In genomic region chr11:45795731-45796130, GRCm38 (mm10) we compare ENCODE assay signal across 9 mouse cellular contexts. TPM values are rescaled to one million over a fixed set of nuclear protein-coding genes. Genes with fewer than 3 reads are reported as not detected.
DNase-seq lines count a peak whose midpoint lies in the region; ATAC-seq and TF ChIP-seq lines count a peak whose summit lies in the region.
"Had no signal": no experiment of that assay in that cellular context is flagged by ENCODE, and none has a peak within 500 bp of the region (broad histone marks: within the 10 kb centered on the region; RNA-seq: fewer than 3 reads in every experiment).

No protein-coding gene starts in this region.

- H3K9me3 ChIP-seq in heart, embryonic 10.5 days = no peaks in the 10 kb centered on the region
- H3K9me3 ChIP-seq in liver, postnatal 0 days (ENCODE audit: low read length) = no peaks in the 10 kb centered on the region
- H3K9me3 ChIP-seq: hindbrain, embryonic 15.5 days had no signal

- DNase-seq in 3T3-L1 (ENCODE audit: low read depth, low spot score) (peak; percentile 88), MEL-GATA-1-ER (ENCODE audit: extremely low read depth, low read depth) (peak; percentile 50)
- DNase-seq in embryo, embryonic 11.5 days (ENCODE audit: low read depth, low spot score) = peak; percentile 61
- peak; percentile 84 for DNase-seq in heart, embryonic 10.5 days (ENCODE audit: low spot score)
- DNase-seq in layer of hippocampus, adult 11-12 months (ENCODE audit: low spot score) = peak; percentile 74
- peak; percentile 85 for DNase-seq in liver, postnatal 0 days
- peak; percentile 53 for DNase-seq in right cerebral cortex, postnatal 14 days
- peak; percentile 79 for DNase-seq in urinary bladder, postnatal 14 days (ENCODE audit: low spot score)

- peak; percentile 88 for TF ChIP-seq CTCF in liver, postnatal 0 days (IDR thresholded peaks at IDR 0.05; ENCODE audit: low read depth)

- peak; percentile 72 for ATAC-seq in liver, postnatal 0 days

- no peak overlapping the region for H3K4me2 ChIP-seq in liver, postnatal 0 days (ENCODE audit: low read depth, low read length)
- H3K4me2 ChIP-seq: hindbrain, embryonic 15.5 days had no signal

- H3K36me3 ChIP-seq in heart, embryonic 10.5 days = no peaks in the 10 kb centered on the region
- H3K36me3 ChIP-seq in liver, postnatal 0 days (replicated peaks; ENCODE audit: insufficient read depth, low read length) = no peaks in the 10 kb centered on the region
- H3K36me3 ChIP-seq: hindbrain, embryonic 15.5 days had no signal

- H3K27me3 ChIP-seq in heart, embryonic 10.5 days (ENCODE audit: insufficient read depth, poor library complexity, severe bottlenecking) = no peaks in the 10 kb centered on the region
- no peaks in the 10 kb centered on the region for H3K27me3 ChIP-seq in liver, postnatal 0 days (ENCODE audit: insufficient read depth, low read length)
- H3K27me3 ChIP-seq: hindbrain, embryonic 15.5 days had no signal

- 11% methylated on average over 3 of the region's 3 CpGs for WGBS in heart, embryonic 10.5 days
- WGBS in liver, postnatal 0 days (ENCODE audit: insufficient replicate concordance) = 15% methylated on average over 3 of the region's 3 CpGs

- H3K4me3 ChIP-seq in heart, embryonic 10.5 days = no peak overlapping the region
- no peak overlapping the region for H3K4me3 ChIP-seq in liver, postnatal 0 days (ENCODE audit: low read depth, low read length)
- H3K4me3 ChIP-seq: hindbrain, embryonic 15.5 days had no signal

- TF ChIP-seq EP300 in liver, postnatal 0 days (IDR thresholded peaks at IDR 0.05; ENCODE audit: low read depth) = peak; percentile 55; the same call in 1 of the 2 replicates

- peaks cover 13% of the 10 kb centered on the region; the same call in 1 of the 2 replicates for H3K4me1 ChIP-seq in heart, embryonic 10.5 days
- H3K4me1 ChIP-seq in liver, postnatal 0 days (ENCODE audit: insufficient read depth) = peaks cover 15% of the 10 kb centered on the region

- no peak overlapping the region for H3K27ac ChIP-seq in heart, embryonic 10.5 days
- no peak overlapping the region for H3K27ac ChIP-seq in liver, postnatal 0 days (ENCODE audit: low read depth)
- H3K27ac ChIP-seq: hindbrain, embryonic 15.5 days had no signal

- no peak overlapping the region for H3K9ac ChIP-seq in liver, postnatal 0 days (replicated peaks)
- H3K9ac ChIP-seq: hindbrain, embryonic 15.5 days had no signal

RNA-seq across cellular contexts. Expression of gene Clint1, which starts 56.1 kb away (rescaled TPM):
- 69.6 and 80.0 TPM in 2 replicates for polyA plus RNA-seq in heart, embryonic 10.5 days (2016; fragmentation: Nextera tagmentation; extraction: Ambion mirVana)
- polyA plus RNA-seq in liver, postnatal 0 days (2015; fragmentation: Nextera tagmentation; extraction: Ambion mirVana) = 33.6 and 37.3 TPM in 2 replicates
